Mouse (Mus musculus) neural tube, embryonic 11.5 days (tissue): ENCODE data around the gene Chrne. TPM values are rescaled to one million over a fixed set of nuclear protein-coding genes. Genes with fewer than 3 reads are reported as not detected.
A peak's percentile ranks its signal among the peaks of the same experiment; 100 is the strongest.

Experiments used
- ATAC-seq: fragments of 200-750 bp; cut with Nextera tagmentation; 2 replicates; pipeline ENCODE4 v1.8.0; 2017; ENCODE audit warnings: moderate number of reproducible peaks, mild to moderate bottlenecking, moderate TSS enrichment, moderate library complexity; ENCODE audit not compliant: insufficient read depth, low FRiP score, low TSS enrichment
- DNase-seq: peaks from one replicate; pipeline ENCODE4 v3.0.0-alpha.2; 2015; ENCODE audit warnings: low spot score
- H3K27ac ChIP-seq: fragments of 300-500 bp; sonication (generic); 2 replicates; pipeline ENCODE4 v1.5.1; 2014; ENCODE audit warnings: low read depth, mild to moderate bottlenecking, low read length
- H3K27me3 ChIP-seq: fragments of 300-500 bp; sonication (generic); 2 replicates; pipeline ENCODE4 v1.6.1; 2014; ENCODE audit warnings: mild to moderate bottlenecking, low read length, mixed read lengths; ENCODE audit not compliant: control insufficient read depth, insufficient read depth
- H3K36me3 ChIP-seq: fragments of 300-500 bp; sonication (generic); 2 replicates; pipeline ENCODE4 v1.6.1; 2014; ENCODE audit warnings: mild to moderate bottlenecking, low read length, moderate library complexity, mixed read lengths; ENCODE audit not compliant: control insufficient read depth, insufficient read depth
- H3K4me1 ChIP-seq: fragments of 300-500 bp; sonication (generic); 2 replicates; pipeline ENCODE4 v1.6.1; 2014; ENCODE audit warnings: low read length, mixed read lengths; ENCODE audit not compliant: control insufficient read depth, insufficient read depth
- H3K4me2 ChIP-seq: fragments of 300-500 bp; sonication (generic); 2 replicates; pipeline ENCODE4 v1.6.1; 2014; ENCODE audit warnings: low read depth, mild to moderate bottlenecking, moderate library complexity
- H3K4me3 ChIP-seq: fragments of 300-500 bp; sonication (generic); 2 replicates; pipeline ENCODE4 v1.5.1; 2014; ENCODE audit warnings: low read depth, low read length
- H3K9ac ChIP-seq: fragments of 300-500 bp; sonication (generic); 2 replicates; pipeline ENCODE4 v1.6.1; 2014; ENCODE audit warnings: mild to moderate bottlenecking, low read length
- H3K9me3 ChIP-seq: fragments of 300-500 bp; sonication (generic); 2 replicates; pipeline ENCODE4 v1.6.1; 2016; ENCODE audit warnings: low read length; ENCODE audit not compliant: control insufficient read depth
- WGBS: fragments of 180-500 bp; shearing (Covaris S2); extraction: QIAGEN DNeasy Blood & Tissue Kit; methylation state at CpG from one replicate; pipeline ENCODE4 v1.1.7; 2014; 5-methylcytosine and 5-hydroxymethylcytosine counted together
- polyA plus RNA-seq: library from polyadenylated mRNA; unstranded; fragments of >200 nt; fragmentation: Nextera tagmentation; extraction: Ambion mirVana; gene quantifications from 2 replicates; pipeline ENCODE4 v1.2.1, GENCODE M21; 2014

Chrne gene
- polyA plus RNA-seq, 1 experiment from 2014 or later = not detected

GRCm38 (mm10) chr11:70586954-70587353 lies 32.1 kb downstream of the Chrne start:
- ATAC-seq (no peak), DNase-seq (no peak)
- H3K4me2 ChIP-seq = no peak overlapping the region
- 84% methylated on average over 5 of the region's 5 CpGs for WGBS
- no peak overlapping the region for H3K4me3 ChIP-seq
- H3K9me3 ChIP-seq = no peaks in the 10 kb centered on the region
- peaks cover 7% of the 10 kb centered on the region; the same call in 1 of the 2 replicates for H3K4me1 ChIP-seq
- H3K36me3 ChIP-seq = no peaks in the 10 kb centered on the region
- H3K27me3 ChIP-seq = no peaks in the 10 kb centered on the region
- no peak overlapping the region for H3K9ac ChIP-seq
- H3K27ac ChIP-seq = no peak overlapping the region

- DNase-seq = no peak
- Histone ChIP-seq H3K27ac (no peak overlapping the region), H3K4me2 (no peak overlapping the region), H3K36me3 (no peaks in the 10 kb centered on the region), H3K4me1 (peaks cover 7% of the 10 kb centered on the region; the same call in 1 of the 2 replicates), H3K9me3 (no peaks in the 10 kb centered on the region), H3K4me3 (no peak overlapping the region), H3K27me3 (no peaks in the 10 kb centered on the region), H3K9ac (no peak overlapping the region)
- ATAC-seq = no peak
- 88% methylated on average over 3 of the region's 3 CpGs for WGBS
Observed at GRCm38 (mm10) chr11:70586261-70586660, 32.8 kb downstream of the Chrne start.

- Histone ChIP-seq H3K4me1 (peaks cover 7% of the 10 kb centered on the region; the same call in 1 of the 2 replicates), H3K9ac (peak overlapping the region; percentile 14; the same call in 1 of the 2 replicates), H3K4me2 (no peak overlapping the region), H3K9me3 (no peaks in the 10 kb centered on the region), H3K27me3 (no peaks in the 10 kb centered on the region), H3K27ac (0 out of 2 replicates have a peak overlapping the region, but pooled peaks have one; percentile 20), H3K36me3 (no peaks in the 10 kb centered on the region), H3K4me3 (no peak overlapping the region)
- 46% methylated on average over 7 of the region's 7 CpGs for WGBS
- ATAC-seq (no peak), DNase-seq (no peak)
Observed at GRCm38 (mm10) chr11:70585457-70585856, 33.6 kb downstream of the Chrne start.

GRCm38 (mm10) chr11:70583775-70584174 lies 35.2 kb downstream of the Chrne start:
- Histone ChIP-seq H3K27me3 (no peaks in the 10 kb centered on the region), H3K4me3 (no peak overlapping the region), H3K27ac (0 out of 2 replicates have a peak overlapping the region, but pooled peaks have one; percentile 4), H3K9me3 (no peaks in the 10 kb centered on the region), H3K4me1 (peaks cover 7% of the 10 kb centered on the region; the same call in 1 of the 2 replicates), H3K36me3 (no peaks in the 10 kb centered on the region), H3K9ac (no peak overlapping the region), H3K4me2 (no peak overlapping the region)
- DNase-seq (no peak), ATAC-seq (no peak)
- 89% methylated on average over 7 of the region's 7 CpGs for WGBS

- no peak overlapping the region for H3K4me3 ChIP-seq
- DNase-seq (no peak), ATAC-seq (no peak)
- no peaks in the 10 kb centered on the region for H3K27me3 ChIP-seq
- H3K4me2 ChIP-seq = no peak overlapping the region
- 66% methylated on average over 6 of the region's 6 CpGs for WGBS
- no peaks in the 10 kb centered on the region for H3K36me3 ChIP-seq
- H3K9ac ChIP-seq = no peak overlapping the region
- H3K27ac ChIP-seq = 0 out of 2 replicates have a peak overlapping the region, but pooled peaks have one; percentile 4
- no peaks in the 10 kb centered on the region for H3K9me3 ChIP-seq
- peaks cover 7% of the 10 kb centered on the region; the same call in 1 of the 2 replicates for H3K4me1 ChIP-seq
Observed at GRCm38 (mm10) chr11:70583022-70583714, 35.8 kb downstream of the Chrne start.

GRCm38 (mm10) chr11:70582196-70582595 lies 36.8 kb downstream of the Chrne start:
- no peak for DNase-seq
- ATAC-seq = no peak
- 81% methylated on average over 3 of the region's 3 CpGs for WGBS
- peaks cover 7% of the 10 kb centered on the region; the same call in 1 of the 2 replicates for H3K4me1 ChIP-seq
- no peak overlapping the region for H3K27ac ChIP-seq
- no peaks in the 10 kb centered on the region for H3K9me3 ChIP-seq
- H3K27me3 ChIP-seq = no peaks in the 10 kb centered on the region
- H3K36me3 ChIP-seq = no peaks in the 10 kb centered on the region
- no peak overlapping the region for H3K9ac ChIP-seq
- no peak overlapping the region for H3K4me3 ChIP-seq
- H3K4me2 ChIP-seq = no peak overlapping the region

- peaks cover 7% of the 10 kb centered on the region; the same call in 1 of the 2 replicates for H3K4me1 ChIP-seq
- DNase-seq (no peak), ATAC-seq (no peak)
- H3K9ac ChIP-seq = no peak overlapping the region
- no peak overlapping the region for H3K4me3 ChIP-seq
- WGBS = 79% methylated on average over 3 of the region's 3 CpGs
- H3K9me3 ChIP-seq = no peaks in the 10 kb centered on the region
- H3K27me3 ChIP-seq = no peaks in the 10 kb centered on the region
- no peaks in the 10 kb centered on the region for H3K36me3 ChIP-seq
- no peak overlapping the region for H3K27ac ChIP-seq
- no peak overlapping the region for H3K4me2 ChIP-seq
Observed at GRCm38 (mm10) chr11:70580921-70581320, 38.1 kb downstream of the Chrne start.

GRCm38 (mm10) chr11:70580358-70580720 lies 38.7 kb downstream of the Chrne start:
- Histone ChIP-seq H3K36me3 (no peaks in the 10 kb centered on the region), H3K9me3 (no peaks in the 10 kb centered on the region), H3K27ac (no peak overlapping the region), H3K4me2 (no peak overlapping the region), H3K9ac (no peak overlapping the region), H3K4me1 (peaks cover 4% of the 10 kb centered on the region; the same call in 1 of the 2 replicates), H3K4me3 (no peak overlapping the region), H3K27me3 (no peaks in the 10 kb centered on the region)
- DNase-seq (no peak), ATAC-seq (no peak)
- 42% methylated on average over 5 of the region's 5 CpGs for WGBS
